Mouse (Mus musculus): ENCODE measurements around the gene Dnmbp. TPM values are rescaled to one million over a fixed set of nuclear protein-coding genes. Genes with fewer than 3 reads are reported as not detected.

The Dnmbp gene
- polyA plus RNA-seq, 1 experiment from 2014 or later, result 14.5 TPM

GRCm38 (mm10) chr19:43879401-43880212 is 60.4 kb downstream of the Dnmbp start:
- Histone ChIP-seq H3K27ac (ENCODE audit: low read depth, low read length) (peak overlapping the region; percentile 80), H3K4me2 (peak overlapping the region; percentile 54), H3K4me1 (ENCODE audit: control insufficient read depth, insufficient read depth, low read length) (peaks cover 31% of the 10 kb centered on the region), H3K36me3 (ENCODE audit: control insufficient read depth, insufficient read depth, low read length) (no peaks in the 10 kb centered on the region), H3K9ac (ENCODE audit: low read length) (peak overlapping the region; percentile 75), H3K4me3 (ENCODE audit: low read depth, low read length) (peak overlapping the region; percentile 49), H3K9me3 (ENCODE audit: control insufficient read depth, low read length) (no peaks in the 10 kb centered on the region), H3K27me3 (ENCODE audit: control insufficient read depth, insufficient read depth, low read length) (no peaks in the 10 kb centered on the region)
- peak; percentile 89 for ATAC-seq (ENCODE audit: low FRiP score)
- WGBS, result under 1% methylated on average over 41 of the region's 41 CpGs
- peak; percentile 99 for DNase-seq (ENCODE audit: low spot score, missing footprints)

- H3K36me3 ChIP-seq (ENCODE audit: control insufficient read depth, insufficient read depth, low read length), result no peaks in the 10 kb centered on the region
- 5% methylated on average over 17 of the region's 17 CpGs for WGBS
- peak; percentile 91 for DNase-seq (ENCODE audit: low spot score, missing footprints)
- no peaks in the 10 kb centered on the region for H3K9me3 ChIP-seq (ENCODE audit: control insufficient read depth, low read length)
- no peaks in the 10 kb centered on the region for H3K27me3 ChIP-seq (ENCODE audit: control insufficient read depth, insufficient read depth, low read length)
- no peak overlapping the region; the same call in 1 of the 2 replicates for H3K27ac ChIP-seq (ENCODE audit: low read depth, low read length)
- no peak for ATAC-seq (ENCODE audit: low FRiP score)
- H3K4me2 ChIP-seq, result peak overlapping the region; percentile 54
- peaks cover 31% of the 10 kb centered on the region for H3K4me1 ChIP-seq (ENCODE audit: control insufficient read depth, insufficient read depth, low read length)
- peak overlapping the region; percentile 49 for H3K4me3 ChIP-seq (ENCODE audit: low read depth, low read length)
- peak overlapping the region; percentile 75 for H3K9ac ChIP-seq (ENCODE audit: low read length)
These were observed 61.6 kb downstream of the Dnmbp start for GRCm38 (mm10) chr19:43878111-43879092.

GRCm38 (mm10) chr19:43877364-43877763 is 62.6 kb downstream of the Dnmbp start:
- no peak for DNase-seq (ENCODE audit: low spot score, missing footprints)
- Histone ChIP-seq H3K9ac (ENCODE audit: low read length) (no peak overlapping the region), H3K4me1 (ENCODE audit: control insufficient read depth, insufficient read depth, low read length) (peaks cover 23% of the 10 kb centered on the region), H3K27ac (ENCODE audit: low read depth, low read length) (no peak overlapping the region), H3K4me3 (ENCODE audit: low read depth, low read length) (no peak overlapping the region), H3K27me3 (ENCODE audit: control insufficient read depth, insufficient read depth, low read length) (no peaks in the 10 kb centered on the region), H3K36me3 (ENCODE audit: control insufficient read depth, insufficient read depth, low read length) (peaks cover 7% of the 10 kb centered on the region; the same call in 1 of the 2 replicates), H3K4me2 (peak overlapping the region; percentile 54; the same call in 1 of the 2 replicates), H3K9me3 (ENCODE audit: control insufficient read depth, low read length) (no peaks in the 10 kb centered on the region)
- ATAC-seq (ENCODE audit: low FRiP score), result no peak
- WGBS, result 89% methylated on average over 8 of the region's 8 CpGs

GRCm38 (mm10) chr19:43875996-43876395 is 64.0 kb downstream of the Dnmbp start:
- H3K36me3 ChIP-seq (ENCODE audit: control insufficient read depth, insufficient read depth, low read length), result peaks cover 13% of the 10 kb centered on the region
- no peak overlapping the region for H3K27ac ChIP-seq (ENCODE audit: low read depth, low read length)
- H3K9me3 ChIP-seq (ENCODE audit: control insufficient read depth, low read length), result no peaks in the 10 kb centered on the region
- peaks cover 23% of the 10 kb centered on the region for H3K4me1 ChIP-seq (ENCODE audit: control insufficient read depth, insufficient read depth, low read length)
- H3K4me2 ChIP-seq, result no peak overlapping the region; the same call in 1 of the 2 replicates
- no peaks in the 10 kb centered on the region for H3K27me3 ChIP-seq (ENCODE audit: control insufficient read depth, insufficient read depth, low read length)
- 4% methylated on average over 2 of the region's 2 CpGs for WGBS
- no peak overlapping the region for H3K4me3 ChIP-seq (ENCODE audit: low read depth, low read length)
- peak; percentile 30; the same call in 1 of the 2 replicates for ATAC-seq (ENCODE audit: low FRiP score)
- DNase-seq (ENCODE audit: low spot score, missing footprints), result no peak
- no peak overlapping the region for H3K9ac ChIP-seq (ENCODE audit: low read length)

- peaks cover 19% of the 10 kb centered on the region for H3K4me1 ChIP-seq (ENCODE audit: control insufficient read depth, insufficient read depth, low read length)
- H3K9me3 ChIP-seq (ENCODE audit: control insufficient read depth, low read length), result no peaks in the 10 kb centered on the region
- H3K4me3 ChIP-seq (ENCODE audit: low read depth, low read length), result no peak overlapping the region
- H3K27ac ChIP-seq (ENCODE audit: low read depth, low read length), result no peak overlapping the region
- no peak overlapping the region for H3K4me2 ChIP-seq
- WGBS, result 93% methylated on average over 11 of the region's 11 CpGs
- no peaks in the 10 kb centered on the region for H3K27me3 ChIP-seq (ENCODE audit: control insufficient read depth, insufficient read depth, low read length)
- DNase-seq (ENCODE audit: low spot score, missing footprints) (no peak), ATAC-seq (ENCODE audit: low FRiP score) (no peak)
- peaks cover 18% of the 10 kb centered on the region for H3K36me3 ChIP-seq (ENCODE audit: control insufficient read depth, insufficient read depth, low read length)
- H3K9ac ChIP-seq (ENCODE audit: low read length), result no peak overlapping the region
These were observed 65.6 kb downstream of the Dnmbp start for GRCm38 (mm10) chr19:43874351-43874750.

- Histone ChIP-seq H3K27me3 (ENCODE audit: control insufficient read depth, insufficient read depth, low read length) (no peaks in the 10 kb centered on the region), H3K9me3 (ENCODE audit: control insufficient read depth, low read length) (no peaks in the 10 kb centered on the region), H3K36me3 (ENCODE audit: control insufficient read depth, insufficient read depth, low read length) (peaks cover 37% of the 10 kb centered on the region), H3K27ac (ENCODE audit: low read depth, low read length) (no peak overlapping the region), H3K4me1 (ENCODE audit: control insufficient read depth, insufficient read depth, low read length) (no peaks in the 10 kb centered on the region), H3K9ac (ENCODE audit: low read length) (no peak overlapping the region), H3K4me3 (ENCODE audit: low read depth, low read length) (no peak overlapping the region), H3K4me2 (no peak overlapping the region)
- ATAC-seq (ENCODE audit: low FRiP score), result no peak
- WGBS, result 92% methylated on average over 4 of the region's 4 CpGs
- DNase-seq (ENCODE audit: low spot score, missing footprints), result no peak
These were observed 69.6 kb downstream of the Dnmbp start for GRCm38 (mm10) chr19:43870418-43870817.

GRCm38 (mm10) chr19:43857347-43857746 is 82.6 kb downstream of the Dnmbp start:
- H3K27me3 ChIP-seq (ENCODE audit: control insufficient read depth, insufficient read depth, low read length), result no peaks in the 10 kb centered on the region
- H3K4me2 ChIP-seq, result no peak overlapping the region
- H3K9me3 ChIP-seq (ENCODE audit: control insufficient read depth, low read length), result peaks cover 3% of the 10 kb centered on the region; the same call in 1 of the 2 replicates
- no peak overlapping the region for H3K9ac ChIP-seq (ENCODE audit: low read length)
- H3K27ac ChIP-seq (ENCODE audit: low read depth, low read length), result no peak overlapping the region
- WGBS, result 86% methylated on average over 6 of the region's 6 CpGs
- DNase-seq (ENCODE audit: low spot score, missing footprints) (no peak), ATAC-seq (ENCODE audit: low FRiP score) (no peak)
- peaks cover 41% of the 10 kb centered on the region for H3K36me3 ChIP-seq (ENCODE audit: control insufficient read depth, insufficient read depth, low read length)
- H3K4me1 ChIP-seq (ENCODE audit: control insufficient read depth, insufficient read depth, low read length), result no peaks in the 10 kb centered on the region
- H3K4me3 ChIP-seq (ENCODE audit: low read depth, low read length), result no peak overlapping the region

GRCm38 (mm10) chr19:43852837-43853545 is 87.0 kb downstream of the Dnmbp start:
- Histone ChIP-seq H3K4me3 (ENCODE audit: low read depth, low read length) (no peak overlapping the region), H3K27me3 (ENCODE audit: control insufficient read depth, insufficient read depth, low read length) (no peaks in the 10 kb centered on the region), H3K36me3 (ENCODE audit: control insufficient read depth, insufficient read depth, low read length) (peaks cover 43% of the 10 kb centered on the region), H3K9ac (ENCODE audit: low read length) (no peak overlapping the region), H3K27ac (ENCODE audit: low read depth, low read length) (no peak overlapping the region), H3K4me1 (ENCODE audit: control insufficient read depth, insufficient read depth, low read length) (no peaks in the 10 kb centered on the region), H3K4me2 (no peak overlapping the region), H3K9me3 (ENCODE audit: control insufficient read depth, low read length) (no peaks in the 10 kb centered on the region)
- 83% methylated on average over 7 of the region's 7 CpGs for WGBS
- no peak for DNase-seq (ENCODE audit: low spot score, missing footprints)
- no peak for ATAC-seq (ENCODE audit: low FRiP score)

All from midbrain, embryonic 11.5 days (tissue).